Mouse (Mus musculus) stomach, postnatal 0 days (tissue): ENCODE results near the gene Socs7.

ENCODE experiments used
- CTCF ChIP-seq: IDR thresholded peaks from 2 replicates; pipeline ENCODE4 v1.5.1; 2016; ENCODE audit warnings: antibody characterized with exemption, low read depth, mild to moderate bottlenecking, moderate library complexity
- EP300 ChIP-seq: optimal IDR thresholded peaks from 2 replicates; pipeline ENCODE3; 2016; ENCODE audit warnings: antibody characterized with exemption

- TF ChIP-seq CTCF: no peak
- no peak for TF ChIP-seq EP300
Measured at GRCm38 (mm10) chr11:97445999-97446511, 83.7 kb downstream of the Socs7 start.
